ENCODE assay signal across 8 mouse cellular contexts in the genomic region with DNA sequence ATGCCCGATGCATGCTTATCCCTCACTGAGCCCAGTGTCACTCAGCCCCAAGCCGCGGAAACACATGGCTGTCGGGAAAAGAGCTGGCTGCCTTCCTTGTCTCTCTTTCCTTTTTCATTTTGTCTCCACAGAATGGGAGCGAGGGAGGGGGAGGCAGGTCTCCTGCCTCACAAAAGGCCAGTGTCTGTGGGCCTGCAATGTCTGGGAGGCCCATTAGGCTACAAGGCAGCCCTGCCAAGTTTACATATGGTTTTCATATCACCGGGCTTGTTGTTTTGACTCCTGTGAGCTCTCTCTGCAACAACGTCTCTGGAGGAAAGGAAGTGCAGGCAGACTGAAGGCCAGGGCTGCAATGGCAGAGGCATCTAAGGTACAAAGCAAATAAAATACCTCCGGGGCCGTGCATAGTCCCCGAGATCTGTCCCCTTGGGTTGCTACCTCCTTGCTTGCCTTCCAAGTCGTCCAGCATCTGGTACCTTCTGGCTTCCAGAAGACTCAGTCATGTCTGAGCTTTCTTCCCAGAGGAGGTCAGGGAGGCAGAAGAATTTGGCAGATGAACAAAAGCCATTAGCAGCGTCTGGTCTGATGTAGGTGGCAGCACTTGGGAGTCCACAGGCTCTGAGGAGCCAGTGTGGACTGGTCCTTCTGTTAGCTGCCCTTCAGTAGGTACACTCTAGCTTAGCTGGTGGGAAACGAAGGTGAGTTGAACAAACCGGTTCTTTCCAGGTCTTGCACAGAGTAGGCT. TPM values are rescaled to one million over a fixed set of nuclear protein-coding genes. Genes with fewer than 3 reads are reported as not detected.
A peak's percentile ranks its signal among the peaks of the same experiment; 100 is the strongest.
DNase-seq lines count a peak whose midpoint lies in the region; ATAC-seq lines count a peak whose summit lies in the region.

No protein-coding gene starts in this region.

- DNase-seq in midbrain, embryonic 10.5 days (ENCODE audit: low spot score), result no peak
- peak; percentile 74 for DNase-seq in forebrain, embryonic 14.5 days (ENCODE audit: low spot score)
- peak; percentile 52 for DNase-seq in hindbrain, embryonic 10.5 days (ENCODE audit: low spot score)
- DNase-seq in urinary bladder, postnatal 4 days (ENCODE audit: low spot score in 2 of 2), result no peak
- no peak for DNase-seq in layer of hippocampus, postnatal 10 days (ENCODE audit: low spot score in 2 of 2)
- DNase-seq in urinary bladder, postnatal 14 days (ENCODE audit: low spot score), result no peak

- no peak overlapping the region for H3K9ac ChIP-seq in midbrain, embryonic 16.5 days (ENCODE audit: low read depth, low read length)
- no peak overlapping the region for H3K9ac ChIP-seq in forebrain, embryonic 14.5 days (ENCODE audit: low read length)
- no peak overlapping the region for H3K9ac ChIP-seq in limb, embryonic 15.5 days

- H3K4me2 ChIP-seq in midbrain, embryonic 16.5 days (ENCODE audit: low read length), result no peak overlapping the region
- no peak overlapping the region for H3K4me2 ChIP-seq in forebrain, embryonic 14.5 days (ENCODE audit: low read length)
- 0 out of 2 replicates have a peak overlapping the region, but pooled peaks have one; percentile 4 for H3K4me2 ChIP-seq in limb, embryonic 15.5 days

- no peak for ATAC-seq in midbrain, embryonic 16.5 days
- peak; percentile 59 for ATAC-seq in forebrain, embryonic 14.5 days
- ATAC-seq in limb, embryonic 15.5 days (ENCODE audit: insufficient number of reproducible peaks, low FRiP score, low TSS enrichment, low read depth), result peak; percentile 53

- no peaks in the 10 kb centered on the region for H3K9me3 ChIP-seq in midbrain, embryonic 10.5 days (replicated peaks)
- H3K9me3 ChIP-seq in midbrain, embryonic 16.5 days (replicated peaks; ENCODE audit: control insufficient read depth, low read length, poor library complexity, severe bottlenecking), result no peaks in the 10 kb centered on the region
- H3K9me3 ChIP-seq in forebrain, embryonic 14.5 days (replicated peaks; ENCODE audit: control insufficient read depth, low read length), result no peaks in the 10 kb centered on the region
- H3K9me3 ChIP-seq in hindbrain, embryonic 10.5 days, result no peaks in the 10 kb centered on the region
- H3K9me3 ChIP-seq in limb, embryonic 15.5 days, result no peaks in the 10 kb centered on the region

- H3K36me3 ChIP-seq in midbrain, embryonic 10.5 days, result no peaks in the 10 kb centered on the region
- no peaks in the 10 kb centered on the region for H3K36me3 ChIP-seq in midbrain, embryonic 16.5 days (ENCODE audit: control insufficient read depth, insufficient read depth, low read length)
- no peaks in the 10 kb centered on the region for H3K36me3 ChIP-seq in forebrain, embryonic 14.5 days (ENCODE audit: control insufficient read depth, insufficient read depth, low read length)
- no peaks in the 10 kb centered on the region for H3K36me3 ChIP-seq in hindbrain, embryonic 10.5 days
- no peaks in the 10 kb centered on the region for H3K36me3 ChIP-seq in limb, embryonic 15.5 days

- H3K4me3 ChIP-seq in midbrain, embryonic 10.5 days, result no peak overlapping the region
- no peak overlapping the region for H3K4me3 ChIP-seq in midbrain, embryonic 16.5 days (ENCODE audit: low read depth, low read length)
- no peak overlapping the region for H3K4me3 ChIP-seq in forebrain, embryonic 14.5 days (ENCODE audit: low read depth, low read length)
- no peak overlapping the region for H3K4me3 ChIP-seq in hindbrain, embryonic 10.5 days
- H3K4me3 ChIP-seq in limb, embryonic 15.5 days, result no peak overlapping the region

- WGBS in midbrain, embryonic 10.5 days, result 67% methylated on average over 14 of the region's 14 CpGs
- 58% methylated on average over 14 of the region's 14 CpGs for WGBS in midbrain, embryonic 16.5 days
- WGBS in forebrain, embryonic 14.5 days, result 40% methylated on average over 14 of the region's 14 CpGs
- WGBS in hindbrain, embryonic 10.5 days, result 45% methylated on average over 14 of the region's 14 CpGs
- WGBS in limb, embryonic 15.5 days, result 27% methylated on average over 14 of the region's 14 CpGs

- peaks cover 41% of the 10 kb centered on the region for H3K27me3 ChIP-seq in midbrain, embryonic 10.5 days (ENCODE audit: low read depth, poor library complexity, severe bottlenecking)
- peaks cover 2% of the 10 kb centered on the region; the same call in 1 of the 2 replicates for H3K27me3 ChIP-seq in midbrain, embryonic 16.5 days (ENCODE audit: control insufficient read depth, insufficient read depth, low read depth, low read length)
- no peaks in the 10 kb centered on the region for H3K27me3 ChIP-seq in forebrain, embryonic 14.5 days (replicated peaks; ENCODE audit: control insufficient read depth, insufficient read depth, low read length)
- H3K27me3 ChIP-seq in hindbrain, embryonic 10.5 days (ENCODE audit: insufficient read depth, poor library complexity, severe bottlenecking), result no peaks in the 10 kb centered on the region
- H3K27me3 ChIP-seq in limb, embryonic 15.5 days, result no peaks in the 10 kb centered on the region

- peak overlapping the region; percentile 43; the same call in 1 of the 2 replicates for H3K27ac ChIP-seq in midbrain, embryonic 10.5 days (replicated peaks)
- no peak overlapping the region for H3K27ac ChIP-seq in midbrain, embryonic 16.5 days (ENCODE audit: low read length)
- peak overlapping the region; percentile 55; the same call in 1 of the 2 replicates for H3K27ac ChIP-seq in forebrain, embryonic 14.5 days (ENCODE audit: low read depth, low read length)
- H3K27ac ChIP-seq in hindbrain, embryonic 10.5 days, result peak overlapping the region; percentile 77
- H3K27ac ChIP-seq in limb, embryonic 15.5 days, result peak overlapping the region; percentile 62

- H3K4me1 ChIP-seq in midbrain, embryonic 10.5 days, result peaks cover 50% of the 10 kb centered on the region
- peaks cover 10% of the 10 kb centered on the region; the same call in 1 of the 2 replicates for H3K4me1 ChIP-seq in midbrain, embryonic 16.5 days (ENCODE audit: control insufficient read depth, insufficient read depth, low read length)
- H3K4me1 ChIP-seq in forebrain, embryonic 14.5 days (ENCODE audit: control insufficient read depth, insufficient read depth, low read length), result peaks cover 16% of the 10 kb centered on the region; the same call in 1 of the 2 replicates
- peaks cover 51% of the 10 kb centered on the region for H3K4me1 ChIP-seq in hindbrain, embryonic 10.5 days (replicated peaks)
- peaks cover 50% of the 10 kb centered on the region for H3K4me1 ChIP-seq in limb, embryonic 15.5 days

RNA-seq across cellular contexts. Expression of a gene that starts 19.4 kb away (rescaled TPM):
- 27.3 and 30.3 TPM in 2 replicates for polyA plus RNA-seq in midbrain, embryonic 10.5 days (2016; fragmentation: Nextera tagmentation; extraction: Ambion mirVana)
- 11.3 and 12.4 TPM in 2 replicates for polyA plus RNA-seq in midbrain, embryonic 16.5 days (2015; fragmentation: Nextera tagmentation; extraction: Ambion mirVana)
- polyA plus RNA-seq in forebrain, embryonic 14.5 days (2014; fragmentation: Nextera tagmentation; extraction: Ambion mirVana), result 26.6 and 27.4 TPM in 2 replicates
- polyA plus RNA-seq in hindbrain, embryonic 10.5 days (2016; fragmentation: Nextera tagmentation; extraction: Ambion mirVana), result 30.5 and 32.7 TPM in 2 replicates
- polyA plus RNA-seq in limb, embryonic 15.5 days (2015; fragmentation: Nextera tagmentation; extraction: Ambion mirVana), result 126 and 133 TPM in 2 replicates
- total RNA-seq in layer of hippocampus, postnatal 10 days (2021), result 10 to 100 TPM; 44.4 to 48.5 TPM

Comparison
In these comparisons a context has a peak if more than half of its experiments do, and no peak if none do; other contexts are left out.
1. DNase-seq: peak in forebrain, embryonic 14.5 days (single experiment) and hindbrain, embryonic 10.5 days (single experiment); none in midbrain, embryonic 10.5 days (single experiment), urinary bladder, postnatal 4 days (0 of 2), layer of hippocampus, postnatal 10 days (0 of 2) and urinary bladder, postnatal 14 days (single experiment).